Mouse (Mus musculus) neural tube, embryonic 13.5 days (tissue): ENCODE data around the gene Cib1. TPM values are rescaled to one million over a fixed set of nuclear protein-coding genes. Genes with fewer than 3 reads are reported as not detected.

Experiments
- ATAC-seq: fragments of 200-750 bp; cut with Nextera tagmentation; 2 replicates; pipeline ENCODE4 v1.8.0; 2017; ENCODE audit warnings: low read depth, mild to moderate bottlenecking, moderate TSS enrichment, moderate library complexity
- H3K27ac ChIP-seq: fragments of 300-500 bp; sonication (generic); replicated peaks from 2 replicates; pipeline ENCODE4 v1.5.1; 2015; ENCODE audit warnings: moderate library complexity, mild to moderate bottlenecking, inconsistent platforms
- H3K27me3 ChIP-seq: fragments of 300-500 bp; sonication (generic); 2 replicates; pipeline ENCODE4 v1.6.1; 2015; ENCODE audit warnings: mild to moderate bottlenecking, inconsistent platforms
- H3K36me3 ChIP-seq: fragments of 300-500 bp; sonication (generic); 2 replicates; pipeline ENCODE4 v1.6.1; 2015; ENCODE audit warnings: mild to moderate bottlenecking, inconsistent platforms
- H3K4me1 ChIP-seq: fragments of 300-500 bp; sonication (generic); replicated peaks from 2 replicates; pipeline ENCODE4 v1.6.1; 2015; ENCODE audit warnings: inconsistent platforms
- H3K4me2 ChIP-seq: fragments of 300-500 bp; sonication (generic); 2 replicates; pipeline ENCODE4 v1.6.1; 2015; ENCODE audit warnings: inconsistent platforms, mild to moderate bottlenecking, moderate library complexity
- H3K4me3 ChIP-seq: fragments of 300-500 bp; sonication (generic); 2 replicates; pipeline ENCODE4 v1.5.1; 2015; ENCODE audit warnings: mild to moderate bottlenecking, inconsistent platforms
- H3K9ac ChIP-seq: fragments of 300-500 bp; sonication (generic); 2 replicates; pipeline ENCODE4 v1.6.1; 2015; ENCODE audit warnings: moderate library complexity, mild to moderate bottlenecking, inconsistent platforms
- H3K9me3 ChIP-seq: fragments of 300-500 bp; sonication (generic); 2 replicates; pipeline ENCODE4 v1.6.1; 2016; ENCODE audit warnings: inconsistent platforms
- WGBS: fragments of 180-500 bp; shearing (Covaris S2); methylation state at CpG from one replicate; pipeline ENCODE4 v1.1.7; 2015; 5-methylcytosine and 5-hydroxymethylcytosine counted together
- polyA plus RNA-seq: library from polyadenylated mRNA; unstranded; fragments of >200 nt; fragmentation: Nextera tagmentation; extraction: Ambion mirVana; gene quantifications from 2 replicates; pipeline ENCODE4 v1.2.1, GENCODE M21; 2015

Gene Cib1
- polyA plus RNA-seq, 1 experiment from 2014 or later = 34.6 TPM

DNA sequence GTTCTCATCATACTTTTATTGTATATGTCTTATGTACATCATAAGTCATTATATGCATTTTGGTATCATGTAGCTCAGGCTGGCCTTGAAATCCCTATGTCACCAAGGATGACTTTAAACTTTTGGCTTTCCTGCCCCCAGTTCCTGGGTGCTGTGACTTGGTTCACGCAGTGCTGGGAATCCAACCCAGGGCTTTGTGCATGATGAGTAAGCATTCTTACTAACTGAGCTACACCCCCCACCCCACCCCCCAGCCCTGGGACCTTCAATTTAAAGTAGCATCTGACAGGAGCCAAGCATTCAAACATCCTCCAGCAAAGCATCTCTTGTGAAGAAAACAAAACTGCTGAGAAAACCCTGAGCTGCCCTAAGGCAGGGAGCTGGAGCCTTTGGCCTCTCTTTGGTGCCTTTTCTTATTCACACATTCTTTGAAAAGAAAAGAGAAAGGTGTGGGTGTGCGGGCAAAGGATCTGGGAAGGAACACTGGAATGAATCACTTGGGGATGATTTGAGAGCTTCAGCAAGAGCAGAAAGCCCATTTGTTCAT, 44.0 kb downstream of the Cib1 start:
- Histone ChIP-seq H3K4me1 (peaks cover 81% of the 10 kb centered on the region), H3K9me3 (no peaks in the 10 kb centered on the region), H3K27me3 (no peaks in the 10 kb centered on the region), H3K27ac (peak overlapping the region; percentile 77), H3K4me3 (no peak overlapping the region), H3K36me3 (no peaks in the 10 kb centered on the region), H3K4me2 (peak overlapping the region; percentile 26; the same call in 1 of the 2 replicates), H3K9ac (peak overlapping the region; percentile 4; the same call in 1 of the 2 replicates)
- 57% methylated on average over 2 of the region's 2 CpGs for WGBS
- no peak for ATAC-seq

DNA sequence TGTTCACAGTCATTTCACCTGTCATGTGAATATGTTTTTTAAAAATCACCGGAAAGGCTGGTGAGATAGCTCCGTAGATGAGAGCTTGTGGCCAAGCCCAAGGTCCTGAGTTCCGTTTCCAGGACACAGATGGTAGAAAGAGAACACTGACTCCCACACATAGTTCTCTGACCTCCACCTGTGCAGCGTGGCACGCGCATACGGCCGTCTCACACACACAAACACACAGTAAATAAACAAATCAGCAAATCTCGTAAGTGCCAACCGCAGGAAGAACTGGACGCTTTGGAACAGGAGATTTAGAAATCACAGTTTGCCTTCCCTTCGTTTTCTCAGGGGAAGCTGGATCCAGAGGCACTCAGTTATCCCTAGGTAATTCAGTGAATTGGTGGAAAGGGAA, 45.1 kb downstream of the Cib1 start:
- Histone ChIP-seq H3K4me1 (peaks cover 72% of the 10 kb centered on the region), H3K27ac (peak overlapping the region; percentile 86), H3K9ac (peak overlapping the region; percentile 74), H3K4me3 (peak overlapping the region; percentile 52), H3K4me2 (peak overlapping the region; percentile 70), H3K36me3 (no peaks in the 10 kb centered on the region), H3K9me3 (no peaks in the 10 kb centered on the region), H3K27me3 (no peaks in the 10 kb centered on the region)
- WGBS = 56% methylated on average over 12 of the region's 12 CpGs
- ATAC-seq = no peak

DNA sequence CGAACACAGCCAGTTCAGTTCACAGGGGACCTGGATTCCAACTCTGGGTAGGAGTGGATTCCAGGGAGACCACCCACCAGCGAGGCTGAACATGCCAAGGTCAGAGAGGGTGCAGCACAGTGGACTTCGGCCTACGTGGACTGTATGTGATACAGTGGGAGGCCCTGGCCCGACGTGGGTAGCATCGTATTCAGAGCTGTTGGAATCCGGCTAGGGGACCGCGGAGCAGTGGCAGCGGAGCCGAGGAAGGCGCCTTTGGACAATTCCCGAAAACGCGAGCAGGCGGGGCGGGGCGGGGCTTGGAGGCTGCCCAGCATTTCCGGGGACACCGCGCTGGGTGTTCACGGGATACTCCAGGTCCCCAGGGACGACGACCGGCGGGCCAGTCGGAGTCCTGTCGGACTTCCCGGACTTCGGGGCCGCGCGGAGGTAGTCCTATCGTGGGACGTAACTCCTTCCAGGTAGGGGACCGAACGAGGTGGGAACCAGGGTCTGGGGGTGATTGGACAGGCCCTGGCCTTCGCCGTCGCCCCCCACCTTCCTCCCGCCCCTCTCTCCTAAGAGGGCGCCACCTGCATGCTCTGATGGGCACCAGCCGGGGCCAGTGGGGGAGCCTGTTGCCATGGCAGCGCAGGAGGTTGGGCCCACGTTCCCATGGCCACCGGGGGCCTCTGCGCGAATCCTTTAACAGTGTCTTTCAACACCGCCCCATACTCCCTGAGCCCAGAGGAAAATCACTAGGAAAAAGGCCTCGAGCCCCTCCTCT, 45.9 kb downstream of the Cib1 start, which contains the start of gene Sema4b:
Gene Sema4b (plus strand): TSS at position 311 of the 766 bp plus-strand sequence.
- Histone ChIP-seq H3K4me3 (peak within 1 kb of the TSS; percentile 52), H3K4me1 (peaks cover 64% of the 10 kb centered on the region), H3K27me3 (no peaks in the 10 kb centered on the region), H3K9ac (peak within 1 kb of the TSS; percentile 74), H3K27ac (peak within 1 kb of the TSS; percentile 86), H3K4me2 (peak within 1 kb of the TSS; percentile 70), H3K9me3 (no peaks in the 10 kb centered on the region), H3K36me3 (no peaks in the 10 kb centered on the region)
- WGBS = under 1% methylated on average over 51 of the region's 51 CpGs
- peak; percentile 93 for ATAC-seq

DNA sequence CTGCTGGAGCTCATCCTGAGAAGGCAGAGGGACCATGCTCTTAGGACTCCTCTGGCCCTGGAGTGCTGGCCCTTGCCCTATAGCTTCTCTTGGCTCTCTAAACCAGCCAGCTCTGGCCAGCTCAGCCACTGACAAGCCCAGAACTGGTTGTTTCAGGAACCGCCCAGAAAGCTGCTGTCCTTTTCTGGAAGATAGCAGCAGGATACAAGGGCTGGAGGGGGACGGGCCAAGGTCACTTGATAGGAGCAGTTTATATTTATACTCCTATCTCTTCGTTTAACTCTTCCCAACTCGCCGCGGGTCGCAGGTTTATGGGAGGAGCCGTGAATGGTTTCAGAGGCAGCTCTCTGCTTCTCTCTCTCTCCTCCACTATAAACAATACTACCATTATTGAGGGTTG, 46.6 kb downstream of the Cib1 start:
- H3K36me3 ChIP-seq = no peaks in the 10 kb centered on the region
- peak overlapping the region; percentile 70 for H3K4me2 ChIP-seq
- WGBS = 12% methylated on average over 8 of the region's 8 CpGs
- peak overlapping the region; percentile 74; the same call in 1 of the 2 replicates for H3K9ac ChIP-seq
- H3K9me3 ChIP-seq = no peaks in the 10 kb centered on the region
- peaks cover 57% of the 10 kb centered on the region for H3K4me1 ChIP-seq
- ATAC-seq = no peak
- H3K27me3 ChIP-seq = no peaks in the 10 kb centered on the region
- H3K4me3 ChIP-seq = peak overlapping the region; percentile 52
- H3K27ac ChIP-seq = peak overlapping the region; percentile 86

DNA sequence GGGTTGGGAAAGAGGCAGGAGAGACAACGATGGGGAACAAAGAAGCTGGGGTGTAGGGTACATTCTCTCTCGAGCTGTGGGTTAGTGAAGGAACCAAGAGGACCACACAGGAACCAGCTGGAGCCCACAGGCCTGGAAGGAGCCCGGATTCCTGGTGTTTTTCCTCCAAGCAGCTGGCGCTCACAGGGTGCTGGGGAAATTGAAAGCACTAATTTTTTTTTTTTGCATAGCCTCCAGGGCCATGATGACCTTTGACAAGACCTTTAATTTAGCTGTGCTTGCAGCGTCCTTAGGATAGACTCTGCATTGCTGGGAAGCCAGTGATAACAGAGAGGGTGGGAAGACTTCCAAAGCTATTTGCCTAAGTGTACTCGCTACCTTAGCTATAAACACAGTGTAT, 47.6 kb downstream of the Cib1 start:
- 46% methylated on average over 6 of the region's 6 CpGs for WGBS

DNA sequence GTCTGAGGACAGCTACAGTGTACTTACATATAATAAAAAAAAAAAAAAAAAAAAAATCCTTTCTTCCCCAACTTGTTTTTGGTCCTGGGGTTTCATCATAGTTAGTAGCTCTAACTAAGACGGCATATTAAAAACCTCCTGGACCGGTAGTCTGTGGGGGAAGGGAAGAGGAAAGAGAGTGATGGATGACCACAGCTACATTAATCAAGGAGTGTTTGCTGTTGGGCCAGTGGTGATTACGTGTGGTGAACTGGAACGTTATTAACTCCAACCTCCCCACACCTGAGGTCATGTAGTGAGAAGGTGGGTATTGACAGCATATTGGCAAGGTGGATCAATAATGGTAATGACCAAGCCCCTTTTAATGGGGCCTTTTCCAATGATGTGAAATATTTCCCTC, 48.1 kb downstream of the Cib1 start:
- no peaks in the 10 kb centered on the region for H3K36me3 ChIP-seq
- H3K27me3 ChIP-seq = no peaks in the 10 kb centered on the region
- 0 out of 2 replicates have a peak overlapping the region, but pooled peaks have one; percentile 24 for H3K27ac ChIP-seq
- no peak overlapping the region for H3K4me3 ChIP-seq
- ATAC-seq = no peak
- peaks cover 44% of the 10 kb centered on the region for H3K4me1 ChIP-seq
- H3K9me3 ChIP-seq = no peaks in the 10 kb centered on the region
- 35% methylated on average over 4 of the region's 4 CpGs for WGBS
- no peak overlapping the region for H3K9ac ChIP-seq
- no peak overlapping the region for H3K4me2 ChIP-seq

More for the DNA sequence above, 47.6 kb downstream of the Cib1 start:
- Histone ChIP-seq H3K9ac (no peak overlapping the region), H3K9me3 (no peaks in the 10 kb centered on the region), H3K4me3 (no peak overlapping the region), H3K4me2 (no peak overlapping the region), H3K4me1 (peaks cover 48% of the 10 kb centered on the region), H3K27me3 (no peaks in the 10 kb centered on the region), H3K27ac (0 out of 2 replicates have a peak overlapping the region, but pooled peaks have one; percentile 24), H3K36me3 (no peaks in the 10 kb centered on the region)
- no peak for ATAC-seq

DNA sequence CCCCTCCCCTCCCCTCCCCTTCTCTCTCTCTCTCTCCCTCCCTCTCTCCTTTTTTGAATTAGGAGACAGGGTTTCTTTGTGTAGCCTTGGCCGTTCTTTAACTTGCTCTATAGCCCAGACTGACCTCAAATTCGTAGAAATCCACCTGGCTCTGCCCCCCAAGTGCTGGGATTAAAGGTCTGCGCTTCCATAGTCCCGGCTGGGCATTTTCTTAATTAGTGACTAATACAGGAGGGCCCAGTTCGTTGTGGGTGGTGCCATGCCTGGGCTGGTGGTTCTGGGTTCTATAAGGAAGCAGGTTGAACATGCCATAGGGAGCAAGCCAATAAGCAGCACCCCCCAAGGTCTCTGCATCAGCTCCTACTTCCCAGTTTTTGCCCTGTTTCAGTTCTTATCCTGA, 48.6 kb downstream of the Cib1 start:
- Histone ChIP-seq H3K4me1 (peaks cover 38% of the 10 kb centered on the region), H3K9me3 (no peaks in the 10 kb centered on the region), H3K4me3 (no peak overlapping the region), H3K27ac (no peak overlapping the region), H3K36me3 (no peaks in the 10 kb centered on the region), H3K9ac (no peak overlapping the region), H3K4me2 (no peak overlapping the region), H3K27me3 (no peaks in the 10 kb centered on the region)
- no peak for ATAC-seq
- WGBS = 63% methylated on average over 4 of the region's 5 CpGs

DNA sequence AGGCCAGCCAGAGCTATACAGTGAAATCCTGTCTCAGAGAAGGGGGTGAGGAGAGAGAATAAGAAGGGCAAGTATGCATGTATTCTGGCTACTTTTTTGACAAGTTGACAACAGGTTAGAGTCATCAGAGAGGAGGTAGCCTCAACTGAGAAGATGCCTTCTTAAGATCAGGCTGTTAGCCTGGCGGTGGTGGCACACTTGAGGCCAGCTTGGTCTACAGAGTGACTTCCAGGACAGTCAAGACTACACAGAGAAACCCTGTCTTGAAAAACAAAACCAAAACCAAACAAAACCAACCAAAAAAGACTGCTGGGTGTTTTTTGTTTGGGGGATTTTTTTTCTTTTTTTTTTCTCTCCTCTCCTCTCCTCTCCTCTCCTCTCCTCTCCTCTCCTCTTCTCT, 49.1 kb downstream of the Cib1 start:
- Histone ChIP-seq H3K9ac (no peak overlapping the region), H3K27me3 (no peaks in the 10 kb centered on the region), H3K4me1 (peaks cover 33% of the 10 kb centered on the region), H3K4me2 (no peak overlapping the region), H3K9me3 (no peaks in the 10 kb centered on the region), H3K36me3 (no peaks in the 10 kb centered on the region), H3K4me3 (no peak overlapping the region), H3K27ac (no peak overlapping the region)
- ATAC-seq = no peak
- 100% methylated on average over 1 of the region's 1 CpGs for WGBS

DNA sequence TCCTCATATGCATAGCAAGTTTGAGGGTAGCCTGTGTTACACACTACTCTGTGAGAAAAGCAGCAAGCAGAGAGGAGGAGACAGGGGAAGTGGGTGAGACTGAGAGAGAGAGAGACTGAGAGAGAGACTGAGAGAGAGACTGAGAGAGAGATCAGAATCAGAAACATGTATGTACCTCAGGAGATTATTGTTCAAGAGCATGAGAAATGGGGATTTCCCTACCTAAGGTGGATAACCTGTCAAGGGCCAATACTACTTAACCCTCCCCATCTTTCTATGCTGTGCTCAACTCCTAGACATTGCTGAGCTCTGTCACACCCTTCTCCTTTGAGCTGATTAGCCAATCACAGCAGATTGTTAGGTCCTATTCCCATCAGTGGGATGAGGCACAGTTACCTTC, 50.5 kb downstream of the Cib1 start:
- H3K4me2 ChIP-seq = no peak overlapping the region
- no peak overlapping the region for H3K4me3 ChIP-seq
- H3K4me1 ChIP-seq = peaks cover 20% of the 10 kb centered on the region
- no peak for ATAC-seq
- no peak overlapping the region for H3K27ac ChIP-seq
- no peaks in the 10 kb centered on the region for H3K36me3 ChIP-seq
- H3K9ac ChIP-seq = no peak overlapping the region
- H3K27me3 ChIP-seq = no peaks in the 10 kb centered on the region
- H3K9me3 ChIP-seq = no peaks in the 10 kb centered on the region

DNA sequence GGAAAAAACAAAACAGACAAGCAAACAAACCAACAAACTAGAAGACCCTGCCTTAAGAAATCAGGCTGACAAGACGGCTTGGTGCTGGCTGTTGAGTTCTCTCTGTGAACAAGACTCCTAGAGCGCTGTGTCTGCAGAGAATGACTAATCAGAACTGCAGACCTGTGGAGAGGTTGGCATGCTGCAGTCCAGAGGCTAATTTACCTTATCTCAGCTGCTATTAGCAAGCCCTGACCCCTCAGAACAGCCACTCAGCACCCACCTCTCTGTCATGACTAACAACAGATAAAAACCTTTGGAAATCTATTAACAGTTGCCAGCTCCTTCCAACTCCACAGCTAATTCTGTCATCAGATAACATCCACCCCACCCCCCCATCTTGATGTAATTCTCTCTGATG, 51.5 kb downstream of the Cib1 start:
- no peak overlapping the region for H3K27ac ChIP-seq
- no peaks in the 10 kb centered on the region for H3K27me3 ChIP-seq
- WGBS = 76% methylated on average over 2 of the region's 2 CpGs
- H3K4me3 ChIP-seq = no peak overlapping the region
- H3K9ac ChIP-seq = no peak overlapping the region
- no peak for ATAC-seq
- H3K36me3 ChIP-seq = no peaks in the 10 kb centered on the region
- no peaks in the 10 kb centered on the region for H3K9me3 ChIP-seq
- no peak overlapping the region for H3K4me2 ChIP-seq
- H3K4me1 ChIP-seq = peaks cover 9% of the 10 kb centered on the region

DNA sequence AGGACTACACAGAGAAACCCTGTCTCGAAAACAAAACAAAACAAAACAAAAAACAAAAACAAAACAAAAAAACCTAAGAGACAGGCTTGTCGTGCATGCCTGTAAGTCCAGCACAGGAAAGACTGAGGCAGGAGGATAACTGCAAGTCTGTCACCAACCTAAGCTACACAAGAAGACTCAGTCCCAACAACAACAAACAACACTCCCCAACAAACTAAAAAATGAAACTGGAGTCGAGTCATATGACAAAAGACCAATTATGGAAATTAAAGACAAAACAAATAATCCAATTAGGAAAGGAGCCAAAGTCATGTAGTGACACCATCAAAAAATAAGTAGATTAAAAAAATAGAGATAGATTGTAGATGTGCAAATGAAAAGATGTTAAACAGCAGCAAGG, 52.4 kb downstream of the Cib1 start:
- H3K9me3 ChIP-seq = no peaks in the 10 kb centered on the region
- no peak for ATAC-seq
- no peaks in the 10 kb centered on the region for H3K27me3 ChIP-seq
- H3K4me1 ChIP-seq = peaks cover 6% of the 10 kb centered on the region; the same call in 1 of the 2 replicates
- H3K36me3 ChIP-seq = no peaks in the 10 kb centered on the region
- no peak overlapping the region for H3K9ac ChIP-seq
- H3K4me2 ChIP-seq = no peak overlapping the region
- H3K4me3 ChIP-seq = no peak overlapping the region
- no peak overlapping the region for H3K27ac ChIP-seq
- 75% methylated on average over 3 of the region's 3 CpGs for WGBS

DNA sequence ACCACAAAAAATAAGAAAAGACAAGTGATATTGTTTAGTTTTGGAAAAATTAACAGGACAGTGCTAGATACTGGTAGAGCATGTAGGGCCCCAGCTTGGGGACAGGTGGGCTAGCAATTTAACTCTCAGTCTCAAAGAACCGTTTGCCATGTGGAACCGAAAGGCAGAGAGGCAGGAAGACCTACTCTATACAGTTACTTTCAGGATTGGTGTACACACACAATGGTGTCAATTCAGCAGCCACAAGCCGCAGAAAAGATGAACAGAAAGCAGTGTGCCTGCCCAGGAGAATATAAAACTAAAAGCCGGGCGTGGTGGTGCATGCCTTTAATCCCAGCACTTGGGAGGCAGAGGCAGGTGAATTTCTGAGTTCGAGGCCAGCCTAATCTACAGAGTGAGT, 52.8 kb downstream of the Cib1 start:
- Histone ChIP-seq H3K4me1 (peaks cover 3% of the 10 kb centered on the region; the same call in 1 of the 2 replicates), H3K9ac (no peak overlapping the region), H3K4me2 (no peak overlapping the region), H3K9me3 (no peaks in the 10 kb centered on the region), H3K27me3 (no peaks in the 10 kb centered on the region), H3K4me3 (no peak overlapping the region), H3K36me3 (no peaks in the 10 kb centered on the region), H3K27ac (no peak overlapping the region)
- WGBS = 78% methylated on average over 6 of the region's 6 CpGs
- ATAC-seq = no peak
